Mouse (Mus musculus) regulatory T cell (primary cell): ENCODE measurements around the gene Oas1g.
"Not testable (repeated sequence)": the region's sequence is repeated elsewhere in the genome, so short reads cannot be mapped to it uniquely, and the experiment has no call there.

ENCODE experiments used
- in situ Hi-C: fragments of 300-600 bp; cut with MboI, MseI; formaldehyde crosslinking; loops from one replicate; pipeline ENCODE4 v1.15.1; 2025; ENCODE audit warnings: high pct_unique_total_duplicates

The Oas1g gene

DNA sequence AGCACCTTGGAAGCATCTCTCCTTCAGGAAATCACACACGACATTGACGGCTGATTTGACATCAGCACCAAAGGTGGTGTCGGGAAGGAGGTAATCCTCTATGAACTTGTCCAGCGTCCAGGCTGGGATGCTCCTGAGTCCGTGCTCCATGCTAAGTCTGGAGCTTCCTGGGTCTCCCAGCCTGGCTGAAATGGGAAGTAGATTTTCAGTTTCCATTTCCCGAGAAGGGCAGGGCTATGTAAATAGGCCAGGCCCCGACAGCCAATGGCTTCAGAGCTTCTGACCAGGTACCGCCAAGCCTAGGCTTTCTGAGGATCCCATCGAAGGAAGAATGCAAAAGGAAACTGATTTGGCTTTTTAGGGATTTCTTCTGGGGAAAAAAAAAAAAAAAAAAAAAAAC lies at the start of gene Oas1g:
Gene Oas1g, minus strand, starts transcription at position 201 of the 400 bp plus-strand sequence.
- in situ Hi-C loops: not testable (repeated sequence)

DNA sequence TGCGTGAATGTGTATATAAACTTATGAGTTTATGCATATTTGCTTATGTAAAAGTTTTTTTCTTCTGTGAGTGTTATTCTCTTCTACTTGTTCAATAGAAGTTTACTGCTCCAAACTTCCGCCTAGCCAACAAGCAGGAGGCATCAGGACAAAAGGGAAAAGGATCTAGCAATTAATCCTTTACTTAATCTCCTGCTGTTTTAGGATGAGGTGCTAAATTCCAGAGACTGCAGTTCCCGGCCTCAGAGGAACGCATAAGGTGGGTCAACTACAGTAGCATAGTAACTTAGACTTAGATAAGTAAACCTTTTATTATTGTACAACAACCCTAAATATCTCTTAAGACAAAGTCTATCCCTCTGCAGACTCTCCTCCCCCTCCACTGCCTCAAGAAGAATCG lies 46.6 kb upstream of the Oas1g start:
- in situ Hi-C loops: no loop called here

GRCm38 (mm10) chr5:120927036-120927435 lies 39.6 kb upstream of the Oas1g start:
- in situ Hi-C loops: no loop called here

DNA sequence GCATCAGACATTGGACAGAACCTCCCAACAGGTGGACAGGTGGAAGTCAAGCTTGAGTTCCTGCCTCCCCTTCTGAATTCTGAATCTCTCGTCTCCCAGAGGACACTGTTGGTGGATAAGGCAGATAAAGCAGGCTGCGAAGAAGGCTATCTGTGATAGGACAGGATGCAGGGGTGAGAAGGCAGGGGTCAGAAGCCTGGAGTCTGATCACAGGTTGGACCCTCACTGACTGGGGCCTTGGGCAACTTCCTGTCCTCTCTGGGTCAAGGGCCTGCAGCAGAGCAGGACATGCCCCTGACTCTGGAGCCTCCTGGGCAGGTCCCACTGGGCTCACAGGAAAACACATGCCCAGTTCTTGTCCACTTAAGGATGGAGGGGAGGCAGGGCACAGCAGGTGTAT lies 38.9 kb upstream of the Oas1g start:
- in situ Hi-C loops: not testable (repeated sequence)

GRCm38 (mm10) chr5:120924520-120924919 lies 37.1 kb upstream of the Oas1g start:
- in situ Hi-C loops: not testable (repeated sequence)

GRCm38 (mm10) chr5:120923969-120924368 lies 36.6 kb upstream of the Oas1g start:
- in situ Hi-C loops: no loop called here

DNA sequence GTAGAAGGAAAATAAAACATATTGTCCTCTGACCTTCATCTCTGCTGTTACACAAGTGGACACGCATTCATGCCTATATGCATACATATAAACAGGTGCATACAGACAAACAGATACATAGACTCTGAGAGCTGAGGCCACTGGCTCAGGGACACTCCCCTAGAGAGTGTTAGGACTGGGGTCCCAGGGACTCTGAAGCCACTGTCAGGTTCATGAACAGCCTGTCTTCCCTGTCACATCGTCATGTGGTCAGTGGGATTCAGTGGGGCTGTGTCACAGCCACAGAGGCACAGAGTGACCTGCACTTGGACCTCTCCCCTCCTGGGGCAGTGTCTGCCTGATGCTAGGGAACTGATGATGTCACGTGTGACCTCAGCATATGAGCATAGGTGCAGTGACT lies 32.9 kb upstream of the Oas1g start:
- in situ Hi-C loops: no loop called here

- in situ Hi-C loops: not testable (repeated sequence)
Measured at GRCm38 (mm10) chr5:120919156-120919935, 31.9 kb upstream of the Oas1g start.

DNA sequence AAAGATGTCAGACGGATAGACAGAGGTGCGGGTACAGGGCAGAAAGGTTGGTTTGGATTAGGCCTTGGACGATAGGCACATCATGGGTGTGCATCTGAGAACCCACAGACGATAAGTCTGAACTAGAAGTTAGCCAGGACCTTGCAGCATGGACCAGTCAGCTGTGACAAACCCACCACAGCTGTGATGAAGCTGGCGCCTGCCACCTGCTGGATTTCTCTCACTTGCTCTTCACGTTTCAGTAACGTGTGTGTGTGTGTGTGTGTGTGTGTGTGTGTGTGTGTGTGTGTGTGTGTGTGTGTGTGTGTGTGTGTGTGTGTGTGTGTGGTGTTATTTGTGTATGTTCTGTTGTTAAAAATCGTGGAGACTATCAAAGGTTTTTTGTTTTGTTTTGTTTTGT lies 26.8 kb upstream of the Oas1g start, which contains the start of gene Oas1d:
Gene Oas1d, plus strand, starts transcription at position 333 of the 400 bp plus-strand sequence.
- in situ Hi-C loops: not testable (repeated sequence)

- in situ Hi-C loops: no loop called here
Measured at GRCm38 (mm10) chr5:120908196-120908920, 20.9 kb upstream of the Oas1g start.

DNA sequence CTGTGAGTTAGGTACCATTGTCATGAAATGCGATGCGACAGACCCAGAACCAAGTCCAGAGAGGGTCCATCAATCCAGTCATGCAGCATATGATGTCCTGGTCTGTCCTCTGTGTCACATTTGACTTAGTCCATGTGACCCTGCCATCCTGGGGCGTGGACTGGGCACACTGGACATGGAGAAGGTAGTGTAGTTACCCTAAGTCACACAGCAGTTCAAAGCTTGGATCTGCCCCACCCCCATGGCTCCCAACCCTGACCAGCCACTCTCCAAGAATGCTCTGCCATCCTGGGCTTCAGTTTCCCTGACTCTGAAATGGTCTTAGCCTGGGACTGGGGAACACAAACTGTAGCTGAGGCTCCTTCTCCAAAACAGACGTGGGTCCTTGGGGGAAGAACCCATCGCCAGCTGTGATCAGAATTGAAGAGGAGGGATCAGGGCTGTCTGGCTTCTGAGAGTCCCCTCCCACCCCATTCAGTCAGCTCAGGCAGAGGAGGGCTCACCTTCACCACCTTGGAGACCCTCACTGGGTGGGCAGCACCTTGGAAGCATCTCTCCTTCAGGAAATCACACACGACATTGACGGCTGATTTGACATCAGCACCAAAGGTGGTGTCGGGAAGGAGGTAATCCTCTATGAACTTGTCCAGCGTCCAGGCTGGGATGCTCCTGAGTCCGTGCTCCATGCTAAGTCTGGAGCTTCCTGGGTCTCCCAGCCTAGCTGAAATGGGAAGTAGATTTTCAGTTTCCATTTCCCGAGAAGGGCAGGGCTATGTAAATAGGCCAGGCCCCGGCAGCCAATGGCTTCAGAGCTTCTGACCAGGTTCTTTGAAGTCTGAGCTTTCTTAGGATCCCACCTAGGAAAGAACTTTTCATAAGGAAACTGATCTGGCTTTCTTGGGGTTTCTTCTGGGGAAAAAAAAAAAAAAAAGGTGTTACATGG lies 19.6 kb upstream of the Oas1g start, which contains the start of gene Oas1a:
Gene Oas1a, minus strand, starts transcription at position 731 of the 943 bp plus-strand sequence.
- in situ Hi-C loops: not testable (repeated sequence)

DNA sequence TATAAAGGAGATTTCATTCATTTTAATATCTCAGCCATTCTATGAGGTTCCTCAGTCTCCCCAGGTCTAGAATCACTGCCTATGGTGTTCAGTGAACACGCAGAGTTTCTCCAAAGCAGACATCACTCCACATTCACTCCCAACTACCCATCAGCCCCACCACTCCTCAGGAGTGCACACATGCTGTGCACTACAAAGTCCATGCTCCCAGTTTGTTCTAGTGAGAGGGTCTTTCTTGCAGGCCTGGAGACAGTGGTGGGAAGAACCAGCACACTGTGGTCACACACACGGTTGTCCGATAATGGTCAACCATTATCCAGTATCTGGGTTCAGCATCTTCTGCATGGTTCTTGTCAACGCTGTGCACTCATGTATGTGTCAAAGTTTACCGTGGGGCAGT lies 14.6 kb upstream of the Oas1g start:
- in situ Hi-C loops: no loop called here

- in situ Hi-C loops: no loop called here
Measured at GRCm38 (mm10) chr5:120900666-120901065, 13.3 kb upstream of the Oas1g start.

GRCm38 (mm10) chr5:120898726-120899125 lies 11.3 kb upstream of the Oas1g start:
- in situ Hi-C loops: no loop called here

- in situ Hi-C loops: no loop called here
Measured at GRCm38 (mm10) chr5:120898307-120898706, 10.9 kb upstream of the Oas1g start.

- in situ Hi-C loops: no loop called here
Measured at GRCm38 (mm10) chr5:120895231-120895900, 8.0 kb upstream of the Oas1g start.

- in situ Hi-C loops: not testable (repeated sequence)
Measured at GRCm38 (mm10) chr5:120894692-120895091, 7.3 kb upstream of the Oas1g start.

GRCm38 (mm10) chr5:120893866-120894265 lies 6.5 kb upstream of the Oas1g start:
- in situ Hi-C loops: not testable (repeated sequence)

- in situ Hi-C loops: no loop called here
Measured at GRCm38 (mm10) chr5:120892243-120892660, 4.8 kb upstream of the Oas1g start.

DNA sequence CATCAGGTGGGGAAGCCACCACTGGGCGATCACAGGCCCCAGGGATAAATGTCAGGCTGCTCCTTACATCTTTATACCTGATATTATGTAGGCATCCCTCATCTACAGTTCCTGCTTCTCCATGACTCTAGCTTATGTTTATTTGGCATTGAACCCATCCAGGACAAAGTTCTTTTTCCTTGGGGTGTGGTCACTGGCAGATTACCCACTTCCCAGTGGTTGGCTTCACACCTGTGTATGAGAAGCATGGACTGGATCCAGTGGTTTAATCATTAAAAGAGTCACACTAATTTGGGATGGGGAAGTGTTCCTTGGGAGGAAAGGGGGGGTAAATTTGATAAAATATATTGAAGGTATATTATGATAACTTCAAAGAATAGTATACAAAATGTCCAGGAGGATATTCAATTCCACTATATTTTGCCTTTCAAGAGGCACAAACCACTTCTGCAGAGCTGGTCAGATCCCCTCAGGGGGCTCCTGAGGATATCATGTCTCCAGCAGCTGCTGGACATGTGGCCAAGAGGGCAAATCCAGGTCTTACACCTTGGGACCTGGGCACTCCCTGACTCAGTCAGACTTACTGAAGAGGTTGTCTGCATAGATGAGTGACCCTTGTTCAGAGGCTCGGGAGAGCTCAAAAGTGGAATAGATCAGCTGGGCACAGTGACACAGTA lies 4.3 kb upstream of the Oas1g start:
- in situ Hi-C loops: not testable (repeated sequence)
